18 mouse cellular contexts compared by ENCODE assay signal in the genomic region with DNA sequence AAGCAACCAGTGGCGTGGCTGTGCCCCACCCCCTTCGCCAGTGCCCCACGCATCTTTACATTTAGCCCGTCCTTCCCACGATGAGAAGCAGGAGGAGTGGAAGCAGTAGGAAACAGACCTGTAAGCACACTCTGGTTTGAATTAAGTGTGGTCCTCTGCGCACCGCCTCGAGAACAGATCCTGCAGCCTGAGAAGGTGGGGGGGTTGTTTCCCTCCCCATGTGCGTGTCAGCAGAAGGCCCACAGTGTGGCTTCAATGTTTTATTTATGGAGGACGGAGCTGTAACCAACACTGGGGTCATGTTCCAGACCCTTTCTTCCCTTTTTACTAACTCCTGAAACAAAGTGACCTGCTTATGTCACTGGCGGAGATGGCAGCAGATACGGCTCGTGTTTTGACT.
DNase-seq lines count a peak whose midpoint lies in the region; ATAC-seq lines count a peak whose summit lies in the region.
"Had no signal": no experiment of that assay in that cellular context is flagged by ENCODE, and none has a peak within 500 bp of the region (broad histone marks: within the 10 kb centered on the region; RNA-seq: fewer than 3 reads in every experiment).

No protein-coding gene starts in this region.

- H3K27ac ChIP-seq in kidney, embryonic 14.5 days (ENCODE audit: low read depth, low read length): peak overlapping the region; percentile 76
- H3K27ac ChIP-seq in embryonic facial prominence, embryonic 10.5 days (replicated peaks): peak overlapping the region; percentile 40; the same call in 1 of the 2 replicates
- H3K27ac ChIP-seq in embryonic facial prominence, embryonic 14.5 days (replicated peaks; ENCODE audit: low read depth, low read length): peak overlapping the region; percentile 6; the same call in 1 of the 2 replicates
- H3K27ac ChIP-seq in limb, embryonic 12.5 days: peak overlapping the region; percentile 13; the same call in 1 of the 2 replicates
- H3K27ac ChIP-seq: macrophage had no signal

- no peaks in the 10 kb centered on the region for H3K9me3 ChIP-seq in kidney, embryonic 14.5 days (ENCODE audit: control insufficient read depth, low read length)
- no peaks in the 10 kb centered on the region for H3K9me3 ChIP-seq in embryonic facial prominence, embryonic 10.5 days
- no peaks in the 10 kb centered on the region for H3K9me3 ChIP-seq in embryonic facial prominence, embryonic 14.5 days (ENCODE audit: control insufficient read depth, low read length)
- H3K9me3 ChIP-seq in limb, embryonic 12.5 days: no peaks in the 10 kb centered on the region

- peaks cover 58% of the 10 kb centered on the region for H3K4me1 ChIP-seq in kidney, embryonic 14.5 days (ENCODE audit: control insufficient read depth, insufficient read depth, low read length)
- peaks cover 68% of the 10 kb centered on the region for H3K4me1 ChIP-seq in embryonic facial prominence, embryonic 10.5 days
- peaks cover 46% of the 10 kb centered on the region for H3K4me1 ChIP-seq in embryonic facial prominence, embryonic 14.5 days (ENCODE audit: control insufficient read depth, insufficient read depth, low read length)
- H3K4me1 ChIP-seq in limb, embryonic 12.5 days (replicated peaks): peaks cover 56% of the 10 kb centered on the region

- no peaks in the 10 kb centered on the region for H3K27me3 ChIP-seq in kidney, embryonic 14.5 days (ENCODE audit: control insufficient read depth, insufficient read depth, low read length)
- no peaks in the 10 kb centered on the region for H3K27me3 ChIP-seq in embryonic facial prominence, embryonic 10.5 days (replicated peaks; ENCODE audit: low read depth, poor library complexity, severe bottlenecking)
- H3K27me3 ChIP-seq in embryonic facial prominence, embryonic 14.5 days (replicated peaks; ENCODE audit: control insufficient read depth, insufficient read depth, low read length): no peaks in the 10 kb centered on the region
- no peaks in the 10 kb centered on the region for H3K27me3 ChIP-seq in limb, embryonic 12.5 days

- H3K4me2 ChIP-seq in kidney, embryonic 14.5 days (replicated peaks; ENCODE audit: low read depth, low read length): no peak overlapping the region
- no peak overlapping the region for H3K4me2 ChIP-seq in embryonic facial prominence, embryonic 14.5 days (ENCODE audit: low read depth, low read length)
- H3K4me2 ChIP-seq in limb, embryonic 12.5 days: peak overlapping the region; percentile 42

- no peak overlapping the region for H3K4me3 ChIP-seq in kidney, embryonic 14.5 days (ENCODE audit: low read length)
- H3K4me3 ChIP-seq in embryonic facial prominence, embryonic 10.5 days: peak overlapping the region; percentile 17; the same call in 1 of the 2 replicates
- no peak overlapping the region for H3K4me3 ChIP-seq in embryonic facial prominence, embryonic 14.5 days (ENCODE audit: low read depth, low read length)
- H3K4me3 ChIP-seq in limb, embryonic 12.5 days (replicated peaks): no peak overlapping the region
- H3K4me3 ChIP-seq: erythroblast, embryonic 14.5 days had no signal

- H3K36me3 ChIP-seq in kidney, embryonic 14.5 days (ENCODE audit: control insufficient read depth, insufficient read depth, low read length): no peaks in the 10 kb centered on the region
- H3K36me3 ChIP-seq in embryonic facial prominence, embryonic 10.5 days (replicated peaks): no peaks in the 10 kb centered on the region
- H3K36me3 ChIP-seq in embryonic facial prominence, embryonic 14.5 days (ENCODE audit: control insufficient read depth, insufficient read depth, low read length): no peaks in the 10 kb centered on the region
- no peaks in the 10 kb centered on the region for H3K36me3 ChIP-seq in limb, embryonic 12.5 days

- ATAC-seq in kidney, embryonic 14.5 days (ENCODE audit: low FRiP score, low TSS enrichment): no peak
- ATAC-seq in embryonic facial prominence, embryonic 14.5 days (ENCODE audit: low read depth): no peak
- ATAC-seq in limb, embryonic 12.5 days (ENCODE audit: insufficient number of reproducible peaks, insufficient read depth, low FRiP score, low TSS enrichment, low read depth): peak; percentile 38; the same call in 1 of the 2 replicates
- ATAC-seq: CD4-positive, CD25-positive, alpha-beta regulatory T cell, adult 4 months; inflammation-experienced regulatory T-cells, adult 6 months had no signal

- H3K9ac ChIP-seq in kidney, embryonic 14.5 days (ENCODE audit: low read depth, low read length): no peak overlapping the region
- no peak overlapping the region for H3K9ac ChIP-seq in embryonic facial prominence, embryonic 14.5 days (ENCODE audit: low read depth, low read length)
- H3K9ac ChIP-seq in limb, embryonic 12.5 days (replicated peaks): 0 out of 2 replicates have a peak overlapping the region, but pooled peaks have one; percentile 27

- whole genome bisulfite sequencing in kidney, embryonic 14.5 days: 21% methylated on average over 13 of the region's 13 CpGs
- WGBS in embryonic facial prominence, embryonic 10.5 days: 32% methylated on average over 13 of the region's 13 CpGs
- 27% methylated on average over 13 of the region's 13 CpGs for WGBS in embryonic facial prominence, embryonic 14.5 days
- WGBS in limb, embryonic 12.5 days: 11% methylated on average over 13 of the region's 13 CpGs

- DNase-seq in kidney, postnatal 25 days: no peak
- DNase-seq in embryonic facial prominence, embryonic 10.5 days (ENCODE audit: low spot score): peak; percentile 54
- no peak for DNase-seq in embryonic facial prominence, embryonic 14.5 days (ENCODE audit: low spot score)
- DNase-seq in liver: no peak
- no peak for DNase-seq in frontal cortex, postnatal 10 days (ENCODE audit: low spot score in 2 of 2)
- DNase-seq in thymus, postnatal 25 days: no peak
- DNase-seq: adrenal gland, postnatal 36 days; cerebellum, postnatal 14 days; gastrocnemius, postnatal 36 days; kidney, postnatal 36 days; lung, adult 2 months; thymus, postnatal 36 days had no signal

Comparison
In these comparisons a context has a peak if more than half of its experiments do, and no peak if none do; other contexts are left out.
1. H3K27ac ChIP-seq: peak in every context shown above with its lines; median percentile 76 in kidney, embryonic 14.5 days; 40 in embryonic facial prominence, embryonic 10.5 days; 13 in limb, embryonic 12.5 days; 6 in embryonic facial prominence, embryonic 14.5 days.